Mouse (Mus musculus): ENCODE data around the gene Pnp. TPM values are rescaled to one million over a fixed set of nuclear protein-coding genes. Genes with fewer than 3 reads are reported as not detected.
"Not testable (repeated sequence)": the region's sequence is repeated elsewhere in the genome, so short reads cannot be mapped to it uniquely, and the experiment has no call there.

Gene Pnp
- polyA plus RNA-seq, 1 experiment from 2014 or later, result 79.3 TPM

DNA sequence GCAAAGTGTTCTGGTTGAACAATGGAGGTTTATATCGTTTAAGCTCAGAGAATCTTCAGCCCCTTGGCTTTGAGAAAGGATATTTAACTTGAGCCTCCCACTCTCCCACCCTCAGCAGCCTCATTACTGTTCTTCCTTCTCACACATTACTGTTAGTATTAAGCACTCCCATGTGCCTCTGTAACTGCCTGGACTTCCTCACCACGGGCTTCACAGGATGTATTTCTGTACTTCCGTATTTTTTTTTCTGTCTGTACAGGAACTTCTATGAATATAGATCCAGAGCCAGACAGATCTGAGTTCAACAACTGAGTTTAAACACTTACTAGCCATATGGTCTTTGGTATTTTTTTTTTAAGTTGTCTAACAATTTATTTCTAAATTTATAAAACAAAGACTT lies 66.2 kb downstream of the Pnp start:
- H3K36me3 ChIP-seq (ENCODE audit: insufficient read depth, low read length), result no peaks in the 10 kb centered on the region
- no peak overlapping the region for H3K27ac ChIP-seq (ENCODE audit: low read length)
- no peak overlapping the region for H3K4me2 ChIP-seq (replicated peaks; ENCODE audit: low read depth, low read length)
- H3K9ac ChIP-seq (replicated peaks; ENCODE audit: low read length), result no peak overlapping the region
- 62% methylated on average over 3 of the region's 3 CpGs for WGBS
- H3K4me3 ChIP-seq (ENCODE audit: low read length), result no peak overlapping the region
- no peaks in the 10 kb centered on the region for H3K27me3 ChIP-seq (ENCODE audit: insufficient read depth, low read length)
- H3K9me3 ChIP-seq (ENCODE audit: low read length), result no peaks in the 10 kb centered on the region
- ATAC-seq (ENCODE audit: low FRiP score, low TSS enrichment), result no peak
- peaks cover 10% of the 10 kb centered on the region; the same call in 1 of the 2 replicates for H3K4me1 ChIP-seq (ENCODE audit: insufficient read depth, low read length)

DNA sequence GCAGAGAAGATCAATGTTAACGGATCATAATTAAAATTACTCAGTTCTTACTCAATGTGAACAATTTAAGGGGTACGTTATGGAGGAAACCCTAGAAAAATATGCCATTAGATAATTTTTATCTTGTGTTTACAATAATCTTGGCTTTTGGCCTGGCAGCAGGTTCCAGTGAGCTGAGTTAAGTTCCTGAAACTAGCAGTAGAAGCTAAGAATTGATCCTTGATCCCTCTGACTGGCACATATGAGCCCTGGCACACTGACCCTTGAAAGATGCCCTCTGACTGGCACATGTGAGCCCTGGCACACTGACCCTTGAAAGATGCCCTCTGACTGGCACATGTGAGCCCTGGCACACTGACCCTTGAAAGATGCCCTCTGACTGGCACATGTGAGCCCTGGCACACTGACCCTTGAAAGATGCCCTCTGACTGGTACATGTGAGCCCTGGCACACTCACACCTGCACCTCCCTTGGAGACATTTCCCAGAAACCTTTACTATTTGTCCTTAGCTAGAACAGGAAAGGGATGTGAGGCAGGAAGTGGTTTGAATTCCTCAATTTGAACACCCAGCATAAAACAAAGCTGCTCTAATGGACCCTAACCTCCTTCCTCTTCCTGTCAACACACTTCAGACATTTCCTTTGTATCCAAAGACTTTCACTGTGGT lies 67.3 kb downstream of the Pnp start:
- no peak for ATAC-seq (ENCODE audit: low FRiP score, low TSS enrichment)
- no peak overlapping the region for H3K27ac ChIP-seq (ENCODE audit: low read length)
- no peak overlapping the region for H3K9ac ChIP-seq (replicated peaks; ENCODE audit: low read length)
- H3K4me3 ChIP-seq (ENCODE audit: low read length), result no peak overlapping the region
- H3K4me2 ChIP-seq (replicated peaks; ENCODE audit: low read depth, low read length), result no peak overlapping the region
- H3K36me3 ChIP-seq (ENCODE audit: insufficient read depth, low read length), result no peaks in the 10 kb centered on the region
- H3K9me3 ChIP-seq (ENCODE audit: low read length), result no peaks in the 10 kb centered on the region
- H3K4me1 ChIP-seq (ENCODE audit: insufficient read depth, low read length), result peaks cover 10% of the 10 kb centered on the region; the same call in 1 of the 2 replicates
- no peaks in the 10 kb centered on the region for H3K27me3 ChIP-seq (ENCODE audit: insufficient read depth, low read length)
- WGBS, result 83% methylated on average over 2 of the region's 2 CpGs

DNA sequence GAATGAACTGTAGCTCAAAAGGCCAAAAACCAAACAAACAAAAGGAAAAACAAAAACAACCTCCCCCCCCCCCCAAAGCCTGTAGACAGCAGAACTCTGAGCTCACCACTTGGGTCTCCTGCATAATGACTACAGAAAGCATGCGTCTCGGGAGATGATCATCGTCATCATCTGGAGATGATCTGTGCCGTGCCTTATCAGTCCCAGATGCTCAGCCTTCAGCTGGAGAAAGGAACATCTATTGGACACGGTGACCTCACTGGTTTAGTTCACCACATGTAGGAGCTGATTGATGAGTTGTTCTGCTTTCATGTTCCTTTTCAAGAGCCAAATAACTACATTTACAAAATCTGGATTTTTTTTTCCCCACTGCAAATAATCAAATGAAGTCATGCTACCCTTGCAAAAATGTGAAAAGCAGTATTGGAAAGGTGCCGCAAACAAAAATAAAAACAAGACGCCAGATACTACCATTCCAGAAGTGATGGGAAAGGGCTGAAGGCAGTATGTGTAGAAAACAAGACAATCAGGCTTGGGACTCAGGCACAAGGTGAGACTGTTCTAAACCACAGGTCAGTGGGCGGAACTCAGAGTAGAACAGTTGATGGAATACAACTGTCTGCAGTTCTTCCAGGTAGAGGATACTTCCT lies 76.4 kb downstream of the Pnp start, which contains the start of gene Rnase10:
Gene Rnase10, plus strand, starts transcription at position 600 of the 650 bp plus-strand sequence.
- Histone ChIP-seq H3K4me3 (ENCODE audit: low read length) (no peak within 1 kb of the TSS), H3K36me3 (ENCODE audit: insufficient read depth, low read length) (no peaks in the 10 kb centered on the region), H3K27ac (ENCODE audit: low read length) (peak within 1 kb of the TSS; percentile 47), H3K9me3 (ENCODE audit: low read length) (no peaks in the 10 kb centered on the region), H3K4me1 (ENCODE audit: insufficient read depth, low read length) (no peaks in the 10 kb centered on the region; the same call in 1 of the 2 replicates), H3K9ac (replicated peaks; ENCODE audit: low read length) (no peak within 1 kb of the TSS), H3K4me2 (replicated peaks; ENCODE audit: low read depth, low read length) (no peak within 1 kb of the TSS), H3K27me3 (ENCODE audit: insufficient read depth, low read length) (no peaks in the 10 kb centered on the region)
- 88% methylated on average over 8 of the region's 8 CpGs for WGBS
- ATAC-seq (ENCODE audit: low FRiP score, low TSS enrichment), result no peak

DNA sequence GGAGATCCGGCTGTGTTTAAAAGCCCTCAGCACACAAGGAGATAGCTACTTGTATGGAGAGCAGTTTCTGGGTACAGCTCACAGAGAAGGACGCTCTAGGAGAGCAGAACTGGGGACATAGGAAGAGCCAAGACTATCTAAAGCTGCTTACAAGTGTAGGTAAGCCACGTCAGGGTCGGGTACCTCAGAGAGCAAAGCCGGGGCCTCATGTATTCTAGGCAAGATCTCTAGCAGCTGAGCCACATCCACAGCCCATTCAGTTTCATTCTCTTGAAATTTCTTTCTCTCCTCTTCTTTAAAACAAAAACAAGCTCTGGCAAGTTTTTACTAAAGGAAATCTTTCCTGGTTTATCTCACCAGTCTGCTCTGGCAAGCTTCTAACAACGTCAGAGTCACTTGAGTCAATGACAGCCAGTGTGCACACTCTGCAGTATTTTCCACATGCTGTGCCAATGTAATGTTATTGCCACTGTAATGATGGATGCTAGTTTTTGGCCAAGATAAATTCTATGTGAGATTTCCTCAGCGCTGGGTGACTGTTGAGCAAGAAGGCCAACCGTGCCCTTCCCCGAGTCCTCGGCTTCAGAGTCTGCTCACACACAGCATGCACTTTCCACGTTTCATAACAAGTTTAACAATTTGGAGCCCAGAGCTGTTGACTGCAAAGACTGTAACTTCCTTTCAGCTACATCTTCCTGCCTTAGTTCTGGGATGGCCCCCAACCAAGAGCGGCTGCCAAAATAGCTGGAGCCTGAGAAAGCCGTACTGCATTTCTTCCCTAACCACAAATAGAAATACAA lies 77.2 kb downstream of the Pnp start:
- Histone ChIP-seq H3K36me3 (ENCODE audit: insufficient read depth, low read length) (no peaks in the 10 kb centered on the region), H3K27ac (ENCODE audit: low read length) (peak overlapping the region; percentile 47), H3K27me3 (ENCODE audit: insufficient read depth, low read length) (no peaks in the 10 kb centered on the region), H3K9me3 (ENCODE audit: low read length) (no peaks in the 10 kb centered on the region), H3K4me1 (ENCODE audit: insufficient read depth, low read length) (no peaks in the 10 kb centered on the region; the same call in 1 of the 2 replicates), H3K9ac (replicated peaks; ENCODE audit: low read length) (no peak overlapping the region), H3K4me2 (replicated peaks; ENCODE audit: low read depth, low read length) (no peak overlapping the region), H3K4me3 (ENCODE audit: low read length) (no peak overlapping the region)
- WGBS, result 76% methylated on average over 13 of the region's 13 CpGs
- ATAC-seq (ENCODE audit: low FRiP score, low TSS enrichment), result peak; percentile 46; the same call in 1 of the 2 replicates

DNA sequence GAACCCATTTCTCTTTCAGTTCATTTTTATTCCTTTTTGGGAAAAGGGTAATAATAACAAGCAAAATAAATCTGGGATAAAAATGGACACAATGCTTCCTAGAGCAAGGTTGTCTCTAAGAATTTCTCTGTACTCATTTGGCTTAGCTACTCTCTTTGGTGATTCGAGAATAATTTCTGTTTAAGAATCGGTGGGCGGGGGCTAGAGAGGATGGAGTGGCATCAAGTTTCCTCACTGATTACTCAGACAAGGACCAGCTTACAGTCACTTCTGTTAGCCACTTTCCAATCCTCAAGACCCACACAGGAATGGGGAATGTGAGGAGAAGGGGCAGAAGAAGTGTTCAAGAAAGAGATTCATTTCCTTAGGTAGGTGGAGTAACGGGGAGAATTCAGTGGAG lies 77.9 kb downstream of the Pnp start:
- Histone ChIP-seq H3K36me3 (ENCODE audit: insufficient read depth, low read length) (no peaks in the 10 kb centered on the region), H3K27me3 (ENCODE audit: insufficient read depth, low read length) (no peaks in the 10 kb centered on the region), H3K4me2 (replicated peaks; ENCODE audit: low read depth, low read length) (no peak overlapping the region), H3K27ac (ENCODE audit: low read length) (no peak overlapping the region), H3K4me1 (ENCODE audit: insufficient read depth, low read length) (no peaks in the 10 kb centered on the region; the same call in 1 of the 2 replicates), H3K9ac (replicated peaks; ENCODE audit: low read length) (no peak overlapping the region), H3K9me3 (ENCODE audit: low read length) (no peaks in the 10 kb centered on the region), H3K4me3 (ENCODE audit: low read length) (no peak overlapping the region)
- no peak for ATAC-seq (ENCODE audit: low FRiP score, low TSS enrichment)
- 80% methylated on average over 4 of the region's 4 CpGs for WGBS

DNA sequence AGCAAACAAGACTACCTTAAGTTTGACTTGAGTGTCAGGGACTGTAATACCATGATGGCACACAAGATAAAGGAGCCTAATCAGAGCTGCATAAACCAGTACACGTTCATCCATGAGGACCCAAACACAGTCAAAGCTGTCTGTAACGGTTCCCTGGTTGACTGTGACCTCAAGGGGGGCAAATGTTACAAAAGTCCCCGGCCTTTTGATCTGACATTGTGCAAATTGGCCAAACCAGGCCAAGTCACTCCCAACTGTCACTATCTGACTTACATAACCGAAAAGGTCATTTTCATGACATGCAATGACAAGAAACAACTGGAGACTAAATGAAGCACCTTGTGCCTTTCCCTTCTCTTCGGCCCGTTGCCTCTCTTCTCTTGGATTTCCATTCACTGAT lies 78.7 kb downstream of the Pnp start:
- ATAC-seq (ENCODE audit: low FRiP score, low TSS enrichment), result no peak
- Histone ChIP-seq H3K27ac (ENCODE audit: low read length) (no peak overlapping the region), H3K27me3 (ENCODE audit: insufficient read depth, low read length) (no peaks in the 10 kb centered on the region), H3K9me3 (ENCODE audit: low read length) (no peaks in the 10 kb centered on the region), H3K4me1 (ENCODE audit: insufficient read depth, low read length) (no peaks in the 10 kb centered on the region; the same call in 1 of the 2 replicates), H3K9ac (replicated peaks; ENCODE audit: low read length) (no peak overlapping the region), H3K36me3 (ENCODE audit: insufficient read depth, low read length) (no peaks in the 10 kb centered on the region), H3K4me3 (ENCODE audit: low read length) (no peak overlapping the region), H3K4me2 (replicated peaks; ENCODE audit: low read depth, low read length) (no peak overlapping the region)
- 82% methylated on average over 6 of the region's 6 CpGs for WGBS

DNA sequence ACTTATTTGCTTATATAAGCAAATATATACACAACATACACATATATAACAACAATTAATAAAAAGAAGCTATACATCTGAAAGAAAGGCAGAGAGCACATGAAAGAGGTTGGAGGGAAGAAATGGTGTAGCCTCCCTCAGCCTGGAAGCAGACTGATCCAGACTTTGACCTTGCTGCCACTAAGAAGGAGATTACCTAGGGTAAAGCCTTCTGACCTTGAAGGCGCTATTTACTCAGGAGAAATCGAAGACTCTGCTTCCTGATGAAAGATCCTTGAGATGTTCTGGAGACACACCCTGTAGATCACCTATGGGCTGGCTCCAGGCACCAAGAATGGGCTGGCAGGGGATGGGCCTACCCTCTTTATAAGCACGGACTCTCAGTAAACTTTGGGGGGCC lies 83.8 kb downstream of the Pnp start:
- not testable (repeated sequence) for H3K9ac ChIP-seq (replicated peaks; ENCODE audit: low read length); H3K4me2 ChIP-seq (replicated peaks; ENCODE audit: low read depth, low read length); H3K9me3 ChIP-seq (ENCODE audit: low read length); H3K27me3 ChIP-seq (ENCODE audit: insufficient read depth, low read length); H3K36me3 ChIP-seq (ENCODE audit: insufficient read depth, low read length); H3K4me3 ChIP-seq (ENCODE audit: low read length); ATAC-seq (ENCODE audit: low FRiP score, low TSS enrichment); H3K27ac ChIP-seq (ENCODE audit: low read length); H3K4me1 ChIP-seq (ENCODE audit: insufficient read depth, low read length)
- WGBS, result 86% methylated on average over 3 of the region's 3 CpGs

Other genes with a start within 250 kb of the Pnp start
- not detected in 2 replicates for gene Olfr747, start 237.9 kb upstream of the Pnp start, polyA plus RNA-seq (2015; fragmentation: Nextera tagmentation; extraction: Ambion mirVana)
- gene Olfr748, start 223.7 kb upstream of the Pnp start, polyA plus RNA-seq (2015; fragmentation: Nextera tagmentation; extraction: Ambion mirVana), result not detected in 2 replicates
- not detected in 2 replicates for gene Olfr749, start 186.0 kb upstream of the Pnp start, polyA plus RNA-seq (2015; fragmentation: Nextera tagmentation; extraction: Ambion mirVana)
- 80.8 and 83.9 TPM in 2 replicates for gene Ttc5, start 145.6 kb upstream of the Pnp start, polyA plus RNA-seq (2015; fragmentation: Nextera tagmentation; extraction: Ambion mirVana)
- gene Ccnb1ip1, start 123.3 kb upstream of the Pnp start, polyA plus RNA-seq (2015; fragmentation: Nextera tagmentation; extraction: Ambion mirVana), result not detected in 2 replicates
- gene Parp2, start 123.2 kb upstream of the Pnp start, polyA plus RNA-seq (2015; fragmentation: Nextera tagmentation; extraction: Ambion mirVana), result 61.8 and 70.2 TPM in 2 replicates
- gene Tep1, start 60.5 kb upstream of the Pnp start, polyA plus RNA-seq (2015; fragmentation: Nextera tagmentation; extraction: Ambion mirVana), result 9.6 and 10.2 TPM in 2 replicates
- gene Klhl33, start 33.6 kb upstream of the Pnp start, polyA plus RNA-seq (2015; fragmentation: Nextera tagmentation; extraction: Ambion mirVana), result 0.27 and 0.41 TPM in 2 replicates
- gene Osgep, start 6.2 kb upstream of the Pnp start, polyA plus RNA-seq (2015; fragmentation: Nextera tagmentation; extraction: Ambion mirVana), result 176 and 196 TPM in 2 replicates
- 276 and 285 TPM in 2 replicates for gene Apex1, start 6.1 kb upstream of the Pnp start, polyA plus RNA-seq (2015; fragmentation: Nextera tagmentation; extraction: Ambion mirVana)
- 57.7 and 60.8 TPM in 2 replicates for gene Pip4p1, start 226 bp upstream of the Pnp start, polyA plus RNA-seq (2015; fragmentation: Nextera tagmentation; extraction: Ambion mirVana)
- gene Gm49342, start 13.4 kb downstream of the Pnp start, polyA plus RNA-seq (2015; fragmentation: Nextera tagmentation; extraction: Ambion mirVana), result not detected in 2 replicates
- gene Pnp2, start 24.9 kb downstream of the Pnp start, polyA plus RNA-seq (2015; fragmentation: Nextera tagmentation; extraction: Ambion mirVana), result 0.66 TPM in 1 of 2 replicates, not detected in the other
- gene Rnase10, start 76.7 kb downstream of the Pnp start, polyA plus RNA-seq (2015; fragmentation: Nextera tagmentation; extraction: Ambion mirVana), result not detected in 2 replicates
- gene Rnase9, start 110.8 kb downstream of the Pnp start, polyA plus RNA-seq (2015; fragmentation: Nextera tagmentation; extraction: Ambion mirVana), result 0.14 and 0.30 TPM in 2 replicates
- 0.44 TPM in 1 of 2 replicates, not detected in the other for gene Rnase11, start 119.1 kb downstream of the Pnp start, polyA plus RNA-seq (2015; fragmentation: Nextera tagmentation; extraction: Ambion mirVana)
- gene Rnase12, start 126.6 kb downstream of the Pnp start, polyA plus RNA-seq (2015; fragmentation: Nextera tagmentation; extraction: Ambion mirVana), result 9.0 and 10.2 TPM in 2 replicates
- gene Olfr750, start 143.4 kb downstream of the Pnp start, polyA plus RNA-seq (2015; fragmentation: Nextera tagmentation; extraction: Ambion mirVana), result not detected in 2 replicates
- gene Rnase4, start 160.0 kb downstream of the Pnp start, polyA plus RNA-seq (2015; fragmentation: Nextera tagmentation; extraction: Ambion mirVana), result 45.5 and 47.7 TPM in 2 replicates
- gene Ang, start 160.1 kb downstream of the Pnp start, polyA plus RNA-seq (2015; fragmentation: Nextera tagmentation; extraction: Ambion mirVana), result 8.6 and 8.9 TPM in 2 replicates
- 1.5 and 2.2 TPM in 2 replicates for gene Eddm3b, start 183.3 kb downstream of the Pnp start, polyA plus RNA-seq (2015; fragmentation: Nextera tagmentation; extraction: Ambion mirVana)
- 0.64 and 0.89 TPM in 2 replicates for gene Rnase6, start 192.8 kb downstream of the Pnp start, polyA plus RNA-seq (2015; fragmentation: Nextera tagmentation; extraction: Ambion mirVana)
- gene Rnase1, start 215.7 kb downstream of the Pnp start, polyA plus RNA-seq (2015; fragmentation: Nextera tagmentation; extraction: Ambion mirVana), result 0.26 and 0.66 TPM in 2 replicates
- not detected in 2 replicates for gene Rnase2b, start 231.2 kb downstream of the Pnp start, polyA plus RNA-seq (2015; fragmentation: Nextera tagmentation; extraction: Ambion mirVana)

All from kidney, embryonic 16.5 days (tissue).